In genomic region chr11:49986277-49987036, GRCm38 (mm10) we compare ENCODE assay signal across 9 mouse cellular contexts. TPM values are rescaled to one million over a fixed set of nuclear protein-coding genes. Genes with fewer than 3 reads are reported as not detected.
DNase-seq lines count a peak whose midpoint lies in the region; ATAC-seq and TF ChIP-seq lines count a peak whose summit lies in the region.
"Had no signal": no experiment of that assay in that cellular context is flagged by ENCODE, and none has a peak within 500 bp of the region (broad histone marks: within the 10 kb centered on the region; RNA-seq: fewer than 3 reads in every experiment).

No protein-coding gene starts in this region.

- DNase-seq in thymus, adult 2 months = peak; percentile 39
- no peak for DNase-seq in thymus, adult 18-20 months
- DNase-seq in cerebellum, adult 9-10 months = peak; percentile 81
- peak; percentile 60 for DNase-seq in gastrocnemius, adult 2 months
- peak; percentile 28 for DNase-seq in kidney, adult 11 months
- peak; percentile 73 for DNase-seq in liver

- 0 out of 2 replicates have a peak, but pooled peaks have one; percentile 23 for ATAC-seq in monocyte, adult 5-6 weeks (replicated peaks; ENCODE audit: insufficient number of reproducible peaks, low FRiP score, low TSS enrichment, poor library complexity, severe bottlenecking)
- ATAC-seq in stomach, embryonic 15.5 days (ENCODE audit: insufficient read depth, low FRiP score, low read depth) = peak; percentile 71; the same call in 1 of the 2 replicates

- H3K4me3 ChIP-seq in thymus, adult 2 months (ENCODE audit: control insufficient read depth, insufficient read depth, low read length) = no peak overlapping the region
- no peak overlapping the region for H3K4me3 ChIP-seq in gastrocnemius, adult 2 months
- H3K4me3 ChIP-seq in stomach, embryonic 15.5 days (replicated peaks) = no peak overlapping the region
- H3K4me3 ChIP-seq: embryonic facial prominence, embryonic 12.5 days had no signal

- H3K36me3 ChIP-seq in thymus, adult 2 months (ENCODE audit: control insufficient read depth, insufficient read depth, low read length) = no peaks in the 10 kb centered on the region
- no peaks in the 10 kb centered on the region for H3K36me3 ChIP-seq in stomach, embryonic 15.5 days
- H3K36me3 ChIP-seq: embryonic facial prominence, embryonic 12.5 days had no signal

- no peak for TF ChIP-seq POLR2A in thymus, adult 2 months (IDR thresholded peaks at IDR 0.05; ENCODE audit: control insufficient read depth, extremely low read depth, insufficient read depth, low read length, poor library complexity)

- H3K4me1 ChIP-seq in thymus, adult 2 months (replicated peaks; ENCODE audit: control insufficient read depth, insufficient read depth, low read length) = peaks cover 20% of the 10 kb centered on the region
- H3K4me1 ChIP-seq in stomach, embryonic 15.5 days = no peaks in the 10 kb centered on the region; the same call in 1 of the 2 replicates
- H3K4me1 ChIP-seq: embryonic facial prominence, embryonic 12.5 days had no signal

- no peak overlapping the region for H3K9ac ChIP-seq in stomach, embryonic 15.5 days
- H3K9ac ChIP-seq: embryonic facial prominence, embryonic 12.5 days had no signal

- 23% methylated on average over 10 of the region's 10 CpGs for WGBS in thymus, adult 2 months
- 27% methylated on average over 10 of the region's 10 CpGs for WGBS in stomach, embryonic 15.5 days

- H3K9me3 ChIP-seq in stomach, embryonic 15.5 days = no peaks in the 10 kb centered on the region
- H3K9me3 ChIP-seq: embryonic facial prominence, embryonic 12.5 days had no signal

- H3K27ac ChIP-seq in thymus, adult 2 months (ENCODE audit: control insufficient read depth, insufficient read depth, low read length) = no peak overlapping the region
- no peak overlapping the region for H3K27ac ChIP-seq in gastrocnemius, adult 2 months
- no peak overlapping the region for H3K27ac ChIP-seq in stomach, embryonic 15.5 days
- H3K27ac ChIP-seq: embryonic facial prominence, embryonic 12.5 days had no signal

- no peaks in the 10 kb centered on the region for H3K27me3 ChIP-seq in thymus, adult 2 months (ENCODE audit: control insufficient read depth, insufficient read depth, low read length)
- H3K27me3 ChIP-seq in stomach, embryonic 15.5 days (replicated peaks) = no peaks in the 10 kb centered on the region
- H3K27me3 ChIP-seq: embryonic facial prominence, embryonic 12.5 days had no signal

- H3K4me2 ChIP-seq in stomach, embryonic 15.5 days = no peak overlapping the region
- H3K4me2 ChIP-seq: embryonic facial prominence, embryonic 12.5 days had no signal

- intact Hi-C loops in gastrocnemius, adult 2 months (cut with DNase I) = loop anchor here (1.0 to 2.0 kb wide), 2 partner anchors 41 to 144 kb away; partner anchors contain the start of gene Tbc1d9b

- TF ChIP-seq CTCF in thymus, adult 2 months (IDR thresholded peaks at IDR 0.05; ENCODE audit: borderline replicate concordance, control insufficient read depth, extremely low read depth, insufficient read depth, low read length, poor library complexity) = no peak
- peak; percentile 74 for TF ChIP-seq CTCF in gastrocnemius, adult 2 months (IDR thresholded peaks at IDR 0.05)

RNA-seq across cellular contexts. Expression of gene Rnf130, which starts 38.7 kb away (rescaled TPM):
- polyA plus RNA-seq in thymus, adult 2 months (2012; rRNA removed) = 30.3 and 41.1 TPM in 2 replicates
- 10 to 100 TPM; 41.3 to 51.8 TPM for total RNA-seq in gastrocnemius, adult 2 months (2021)
- total RNA-seq in monocyte, adult 5-6 weeks (2017) = 335 to 628 TPM (median 575 TPM) in 3 replicates
- 57.1 and 57.8 TPM in 2 replicates for polyA plus RNA-seq in stomach, embryonic 15.5 days (2015; fragmentation: Nextera tagmentation; extraction: Ambion mirVana)

Comparison
In these comparisons a context has a peak if more than half of its experiments do, and no peak if none do; other contexts are left out.
1. DNase-seq: peak in thymus, adult 2 months (single experiment), cerebellum, adult 9-10 months (single experiment), gastrocnemius, adult 2 months (single experiment), kidney, adult 11 months (single experiment) and liver (single experiment); none in thymus, adult 18-20 months (0 of 2).